Mouse (Mus musculus): ENCODE data around the gene Gm47289. TPM values are rescaled to one million over a fixed set of nuclear protein-coding genes. Genes with fewer than 3 reads are reported as not detected.
A peak's percentile ranks its signal among the peaks of the same experiment; 100 is the strongest.

Gene Gm47289
- total and polyA plus RNA-seq, 2 experiments from 2014 or later, result not detected

DNA sequence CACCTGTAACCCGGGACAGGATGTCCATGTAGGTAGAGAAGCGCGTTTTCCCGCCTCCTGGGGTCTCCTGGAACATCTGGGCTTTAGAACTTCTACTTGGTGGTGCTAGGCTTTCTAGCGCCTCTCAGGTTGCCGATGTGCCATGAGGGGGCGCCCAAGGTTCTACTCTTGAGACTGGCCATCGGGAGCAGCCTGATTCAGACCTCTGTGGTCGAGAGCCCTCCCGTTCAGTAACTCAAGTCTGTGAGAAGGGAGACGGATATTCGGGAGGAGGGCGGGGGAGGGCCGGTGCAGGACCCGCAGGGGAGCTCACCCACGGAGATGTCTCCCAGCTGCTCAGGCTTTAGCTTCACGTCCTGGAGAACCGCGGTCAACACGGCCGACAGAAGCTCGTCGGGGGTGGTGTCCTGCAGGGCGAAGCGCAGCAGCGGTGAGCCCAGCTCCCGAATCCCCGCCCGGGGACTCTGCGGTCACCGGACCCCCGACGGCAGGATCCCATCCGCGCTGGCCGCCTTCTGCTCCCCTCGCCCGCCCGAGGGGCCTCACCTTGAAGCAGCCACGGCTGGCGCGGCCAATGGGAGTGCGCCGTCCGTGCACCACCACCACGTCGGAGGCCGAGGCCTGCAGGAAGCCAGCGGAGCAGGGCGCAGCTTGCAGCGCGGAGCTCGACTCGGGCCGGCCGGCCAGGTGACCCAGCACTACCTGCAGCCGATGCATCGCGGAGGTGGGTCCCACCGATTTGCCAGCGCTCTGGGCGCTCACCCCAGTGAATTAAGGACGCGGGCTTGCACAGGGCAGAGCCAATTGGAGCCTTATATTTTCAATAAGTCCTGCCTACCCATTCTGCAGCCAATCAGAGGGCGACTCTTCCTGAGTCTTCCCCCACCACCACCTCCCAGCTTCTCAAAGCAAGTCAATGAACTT lies 2.4 kb upstream of the Gm47289 start, which contains the start of gene Acaa1b:
Acaa1b (minus strand) TSS at position 816 of the 924 bp plus-strand sequence.
- 1% methylated on average over 64 of the region's 65 CpGs for WGBS
- Histone ChIP-seq H3K9me3 (ENCODE audit: low read length) (no peaks in the 10 kb centered on the region), H3K4me1 (ENCODE audit: insufficient read depth, low read length) (no peaks in the 10 kb centered on the region), H3K4me2 (ENCODE audit: low read depth, low read length) (peak within 1 kb of the TSS; percentile 48), H3K9ac (replicated peaks; ENCODE audit: low read length) (no peak within 1 kb of the TSS; the same call in 1 of the 2 replicates), H3K36me3 (ENCODE audit: insufficient read depth, low read length) (no peaks in the 10 kb centered on the region), H3K27me3 (ENCODE audit: insufficient read depth, low read length) (no peaks in the 10 kb centered on the region), H3K27ac (no peak within 1 kb of the TSS), H3K4me3 (ENCODE audit: low read length) (peak within 1 kb of the TSS; percentile 39)
- TF ChIP-seq CTCF (IDR thresholded peaks at IDR 0.05; ENCODE audit: low read depth), result peak; percentile 76
- DNase-seq (ENCODE audit: low spot score), result peak; percentile 89
- peak; percentile 90 for ATAC-seq

DNA sequence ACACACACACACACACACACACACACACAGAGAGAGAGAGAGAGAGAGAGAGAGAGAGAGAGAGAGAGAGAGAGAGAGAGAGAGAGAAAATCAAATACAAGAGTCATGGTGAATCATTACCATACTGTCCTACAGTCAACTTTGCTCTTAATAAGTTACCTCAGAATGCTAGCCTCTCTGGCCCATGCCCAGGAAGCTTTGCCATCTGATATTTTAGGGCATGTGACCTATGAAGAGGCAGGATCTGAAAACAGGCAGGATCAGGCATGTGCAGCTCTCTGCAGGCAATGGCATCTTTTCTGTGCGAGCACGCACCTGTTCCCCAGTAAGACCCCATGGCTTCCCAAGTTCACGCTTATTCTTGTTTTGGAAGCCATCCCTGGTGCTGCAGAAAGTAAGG lies 1.7 kb downstream of the Gm47289 start:
- Histone ChIP-seq H3K27me3 (ENCODE audit: insufficient read depth, low read length) (no peaks in the 10 kb centered on the region), H3K27ac (no peak overlapping the region), H3K9me3 (ENCODE audit: low read length) (no peaks in the 10 kb centered on the region), H3K4me3 (ENCODE audit: low read length) (no peak overlapping the region), H3K9ac (replicated peaks; ENCODE audit: low read length) (no peak overlapping the region), H3K4me1 (ENCODE audit: insufficient read depth, low read length) (no peaks in the 10 kb centered on the region), H3K4me2 (ENCODE audit: low read depth, low read length) (no peak overlapping the region), H3K36me3 (ENCODE audit: insufficient read depth, low read length) (no peaks in the 10 kb centered on the region)
- no peak for TF ChIP-seq CTCF (IDR thresholded peaks at IDR 0.05; ENCODE audit: low read depth)
- WGBS, result 86% methylated on average over 3 of the region's 3 CpGs
- ATAC-seq (no peak), DNase-seq (ENCODE audit: low spot score) (no peak)

DNA sequence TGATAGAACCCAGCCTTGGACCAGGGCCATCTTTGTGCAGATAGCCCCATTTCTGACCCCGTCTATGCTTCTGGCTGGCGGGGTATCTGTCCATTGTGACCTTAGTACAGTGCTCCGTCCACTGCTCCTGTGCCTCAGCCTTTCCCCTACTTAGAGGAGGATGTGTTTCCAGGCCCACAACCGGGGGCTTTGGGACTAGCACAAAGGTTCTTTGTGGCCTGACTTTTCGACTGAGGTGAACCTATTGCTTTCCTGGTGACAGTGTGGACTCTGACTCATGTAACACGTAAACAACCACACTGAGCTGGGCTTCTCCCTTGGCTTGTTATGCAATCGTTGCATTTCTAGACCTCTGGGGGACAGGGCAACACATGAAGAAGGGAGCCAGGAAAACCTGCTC lies 5.8 kb downstream of the Gm47289 start:
- no peak for DNase-seq (ENCODE audit: low spot score)
- Histone ChIP-seq H3K27ac (no peak overlapping the region), H3K4me2 (ENCODE audit: low read depth, low read length) (no peak overlapping the region), H3K9ac (replicated peaks; ENCODE audit: low read length) (no peak overlapping the region), H3K4me1 (ENCODE audit: insufficient read depth, low read length) (no peaks in the 10 kb centered on the region), H3K4me3 (ENCODE audit: low read length) (no peak overlapping the region), H3K36me3 (ENCODE audit: insufficient read depth, low read length) (no peaks in the 10 kb centered on the region), H3K27me3 (ENCODE audit: insufficient read depth, low read length) (no peaks in the 10 kb centered on the region), H3K9me3 (ENCODE audit: low read length) (no peaks in the 10 kb centered on the region)
- no peak for ATAC-seq
- no peak for TF ChIP-seq CTCF (IDR thresholded peaks at IDR 0.05; ENCODE audit: low read depth)
- 86% methylated on average over 7 of the region's 7 CpGs for WGBS

DNA sequence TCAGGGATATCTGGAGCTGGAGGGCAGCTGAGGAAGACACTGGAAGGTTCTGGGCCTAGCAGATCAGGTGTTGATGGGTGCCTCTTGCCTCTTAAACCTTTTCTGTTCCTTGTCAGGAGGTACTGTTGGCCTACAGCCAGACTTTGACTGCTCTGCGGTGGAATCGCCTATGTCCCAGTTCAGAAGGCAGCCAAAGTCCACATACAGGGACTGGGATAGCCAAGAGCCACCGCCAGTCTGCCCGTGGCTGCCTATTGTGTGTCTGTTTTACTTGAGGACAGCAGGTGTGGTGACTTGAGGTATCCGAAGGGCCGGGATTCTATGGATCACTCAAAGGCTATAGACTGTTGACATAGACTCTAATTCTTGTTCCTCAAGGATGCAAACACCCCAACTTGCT lies 6.6 kb downstream of the Gm47289 start:
- Histone ChIP-seq H3K27ac (no peak overlapping the region), H3K36me3 (ENCODE audit: insufficient read depth, low read length) (no peaks in the 10 kb centered on the region), H3K9me3 (ENCODE audit: low read length) (no peaks in the 10 kb centered on the region), H3K4me3 (ENCODE audit: low read length) (no peak overlapping the region), H3K27me3 (ENCODE audit: insufficient read depth, low read length) (no peaks in the 10 kb centered on the region), H3K4me1 (ENCODE audit: insufficient read depth, low read length) (no peaks in the 10 kb centered on the region), H3K4me2 (ENCODE audit: low read depth, low read length) (no peak overlapping the region), H3K9ac (replicated peaks; ENCODE audit: low read length) (no peak overlapping the region)
- ATAC-seq (no peak), DNase-seq (ENCODE audit: low spot score) (no peak)
- WGBS, result 89% methylated on average over 6 of the region's 6 CpGs
- no peak for TF ChIP-seq CTCF (IDR thresholded peaks at IDR 0.05; ENCODE audit: low read depth)

DNA sequence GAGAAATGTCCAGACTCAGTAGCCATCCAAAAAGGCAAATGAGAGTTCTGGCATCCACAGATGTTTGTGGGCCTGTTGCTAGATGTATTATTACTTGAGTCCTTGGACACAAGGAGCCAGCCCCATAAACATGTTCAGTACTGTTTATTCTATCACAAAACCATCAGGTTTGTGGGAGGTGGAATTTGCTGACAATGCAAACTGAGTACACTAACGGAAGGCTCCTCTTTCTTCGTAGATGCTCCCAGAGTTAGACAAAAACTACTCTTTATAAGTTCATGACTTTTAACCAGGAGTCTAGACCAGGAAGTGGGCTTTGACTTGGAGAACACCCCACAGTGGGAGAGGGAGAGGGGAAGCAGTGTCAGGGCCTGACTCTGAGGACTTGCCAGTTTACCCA lies 8.6 kb downstream of the Gm47289 start:
- DNase-seq (ENCODE audit: low spot score) (no peak), ATAC-seq (no peak)
- Histone ChIP-seq H3K36me3 (ENCODE audit: insufficient read depth, low read length) (no peaks in the 10 kb centered on the region), H3K27ac (no peak overlapping the region), H3K27me3 (ENCODE audit: insufficient read depth, low read length) (no peaks in the 10 kb centered on the region), H3K9me3 (ENCODE audit: low read length) (no peaks in the 10 kb centered on the region), H3K4me3 (ENCODE audit: low read length) (no peak overlapping the region), H3K9ac (replicated peaks; ENCODE audit: low read length) (no peak overlapping the region), H3K4me2 (ENCODE audit: low read depth, low read length) (no peak overlapping the region), H3K4me1 (ENCODE audit: insufficient read depth, low read length) (no peaks in the 10 kb centered on the region)
- WGBS, result 94% methylated on average over 2 of the region's 2 CpGs
- TF ChIP-seq CTCF (IDR thresholded peaks at IDR 0.05; ENCODE audit: low read depth), result no peak

DNA sequence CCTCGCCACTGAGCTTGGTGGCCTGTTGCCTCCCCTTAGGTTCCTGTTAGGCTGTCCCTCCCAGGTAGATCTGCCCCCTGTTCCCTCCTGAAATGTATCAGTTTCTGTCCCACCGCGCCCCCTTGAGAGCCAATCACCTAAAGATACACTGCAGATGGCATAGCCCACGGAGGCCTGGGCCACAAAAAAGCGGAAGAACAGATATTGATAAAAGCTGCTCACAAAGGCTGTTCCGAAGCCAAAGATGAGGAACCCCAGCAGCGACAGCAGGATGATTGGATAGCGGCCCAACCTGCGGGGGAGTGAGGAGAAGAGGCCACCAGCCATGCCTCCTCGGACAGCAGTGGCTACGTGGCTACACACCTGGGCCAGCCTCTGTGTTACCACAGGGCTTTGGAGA lies 20.3 kb downstream of the Gm47289 start:
- Histone ChIP-seq H3K27me3 (ENCODE audit: insufficient read depth, low read length) (no peaks in the 10 kb centered on the region), H3K4me2 (ENCODE audit: low read depth, low read length) (no peak overlapping the region), H3K36me3 (ENCODE audit: insufficient read depth, low read length) (no peaks in the 10 kb centered on the region), H3K9me3 (ENCODE audit: low read length) (no peaks in the 10 kb centered on the region), H3K27ac (no peak overlapping the region), H3K4me3 (ENCODE audit: low read length) (no peak overlapping the region), H3K9ac (replicated peaks; ENCODE audit: low read length) (no peak overlapping the region), H3K4me1 (ENCODE audit: insufficient read depth, low read length) (no peaks in the 10 kb centered on the region)
- DNase-seq (ENCODE audit: low spot score), result no peak
- TF ChIP-seq CTCF (IDR thresholded peaks at IDR 0.05; ENCODE audit: low read depth), result no peak
- WGBS, result 88% methylated on average over 11 of the region's 11 CpGs
- ATAC-seq, result no peak

DNA sequence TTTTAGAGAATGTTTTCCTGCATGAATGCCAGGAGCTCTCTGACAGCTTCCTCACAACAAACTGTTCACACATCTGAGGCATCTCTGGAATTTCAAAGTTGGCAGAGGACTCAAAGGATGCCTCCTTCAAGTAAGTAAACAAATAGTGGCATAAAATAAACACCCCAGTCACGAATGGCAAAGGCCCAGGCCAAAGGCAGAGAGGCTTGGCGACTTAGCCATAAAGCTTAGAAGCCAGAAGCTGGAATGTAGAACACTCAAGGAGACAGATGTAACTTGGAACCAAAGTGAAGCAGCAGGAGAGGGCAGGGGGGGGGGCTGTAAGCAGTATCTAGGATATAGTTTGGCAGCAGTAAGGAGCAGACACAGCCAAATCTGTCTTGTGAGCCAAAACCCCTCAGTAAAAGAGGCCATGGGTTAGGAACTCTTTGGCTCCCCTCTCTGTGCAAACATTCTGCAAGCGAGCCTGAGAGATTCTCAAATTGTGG lies 22.3 kb downstream of the Gm47289 start:
- Histone ChIP-seq H3K36me3 (ENCODE audit: insufficient read depth, low read length) (no peaks in the 10 kb centered on the region), H3K4me1 (ENCODE audit: insufficient read depth, low read length) (no peaks in the 10 kb centered on the region), H3K4me2 (ENCODE audit: low read depth, low read length) (no peak overlapping the region), H3K4me3 (ENCODE audit: low read length) (no peak overlapping the region), H3K9me3 (ENCODE audit: low read length) (no peaks in the 10 kb centered on the region), H3K27me3 (ENCODE audit: insufficient read depth, low read length) (no peaks in the 10 kb centered on the region), H3K27ac (no peak overlapping the region), H3K9ac (replicated peaks; ENCODE audit: low read length) (no peak overlapping the region)
- WGBS, result 25% methylated on average over 3 of the region's 3 CpGs
- DNase-seq (ENCODE audit: low spot score) (peak; percentile 66), ATAC-seq (peak; percentile 76; the same call in 1 of the 2 replicates)
- no peak for TF ChIP-seq CTCF (IDR thresholded peaks at IDR 0.05; ENCODE audit: low read depth)

All from hindbrain, postnatal 0 days (tissue).